Mouse (Mus musculus): ENCODE measurements around the gene Hirip3. TPM values are rescaled to one million over a fixed set of nuclear protein-coding genes. Genes with fewer than 3 reads are reported as not detected.
"Not testable (repeated sequence)": the region's sequence is repeated elsewhere in the genome, so short reads cannot be mapped to it uniquely, and the experiment has no call there.

Hirip3 gene
- total RNA-seq, 2 experiments from 2014 or later, result 65.9 to 171 TPM

- ATAC-seq (replicated peaks; ENCODE audit: poor library complexity, severe bottlenecking), result peak; percentile 92
Observed at GRCm38 (mm10) chr7:126898102-126898990, 36.6 kb downstream of the Hirip3 start.

- not testable (repeated sequence) for ATAC-seq (replicated peaks; ENCODE audit: poor library complexity, severe bottlenecking)
Observed at GRCm38 (mm10) chr7:126899781-126900180, 38.0 kb downstream of the Hirip3 start.

GRCm38 (mm10) chr7:126905590-126905989 lies 43.8 kb downstream of the Hirip3 start:
- no peak; the same call in 1 of the 2 replicates for ATAC-seq (replicated peaks; ENCODE audit: poor library complexity, severe bottlenecking)

- peak; percentile 62 for ATAC-seq (replicated peaks; ENCODE audit: poor library complexity, severe bottlenecking)
Observed at GRCm38 (mm10) chr7:126914844-126915243, 53.1 kb downstream of the Hirip3 start.

Other genes with a start within 250 kb of the Hirip3 start
Only the 30 nearest of the 31 such genes appear.
- 129 and 133 TPM in 2 replicates for gene Sgf29, start 212.7 kb upstream of the Hirip3 start, total RNA-seq (2014; fragmentation: Nextera tagmentation)
- gene Sgf29, start 212.7 kb upstream of the Hirip3 start, total RNA-seq (2017), result 53.3 and 79.1 TPM in 2 replicates
- 0.85 TPM in 1 of 2 replicates, not detected in the other for gene Sult1a1, start 185.5 kb upstream of the Hirip3 start, total RNA-seq (2014; fragmentation: Nextera tagmentation)
- 0.56 and 1.6 TPM in 2 replicates for gene Sult1a1, start 185.5 kb upstream of the Hirip3 start, total RNA-seq (2017)
- gene Bola2, start 166.6 kb upstream of the Hirip3 start, total RNA-seq (2014; fragmentation: Nextera tagmentation), result 151 and 195 TPM in 2 replicates
- 135 and 158 TPM in 2 replicates for gene Bola2, start 166.6 kb upstream of the Hirip3 start, total RNA-seq (2017)
- gene Slx1b, start 166.2 kb upstream of the Hirip3 start, total RNA-seq (2014; fragmentation: Nextera tagmentation), result 9.3 and 13.3 TPM in 2 replicates
- gene Slx1b, start 166.2 kb upstream of the Hirip3 start, total RNA-seq (2017), result 5.4 and 6.3 TPM in 2 replicates
- gene Coro1a, start 154.2 kb upstream of the Hirip3 start, total RNA-seq (2014; fragmentation: Nextera tagmentation), result 497 and 510 TPM in 2 replicates
- gene Coro1a, start 154.2 kb upstream of the Hirip3 start, total RNA-seq (2017), result 409 and 441 TPM in 2 replicates
- 90.7 and 111 TPM in 2 replicates for gene Mapk3, start 102.4 kb upstream of the Hirip3 start, total RNA-seq (2014; fragmentation: Nextera tagmentation)
- gene Mapk3, start 102.4 kb upstream of the Hirip3 start, total RNA-seq (2017), result 52.5 and 53.0 TPM in 2 replicates
- 13.0 and 27.7 TPM in 2 replicates for gene Gdpd3, start 95.6 kb upstream of the Hirip3 start, total RNA-seq (2014; fragmentation: Nextera tagmentation)
- gene Gdpd3, start 95.6 kb upstream of the Hirip3 start, total RNA-seq (2017), result 3.6 and 11.3 TPM in 2 replicates
- gene Ypel3, start 85.0 kb upstream of the Hirip3 start, total RNA-seq (2014; fragmentation: Nextera tagmentation), result 29.6 and 42.6 TPM in 2 replicates
- gene Ypel3, start 85.0 kb upstream of the Hirip3 start, total RNA-seq (2017), result 16.2 and 17.4 TPM in 2 replicates
- 0.58 TPM in 1 of 2 replicates, not detected in the other for gene Tbx6, start 80.5 kb upstream of the Hirip3 start, total RNA-seq (2014; fragmentation: Nextera tagmentation)
- gene Tbx6, start 80.5 kb upstream of the Hirip3 start, total RNA-seq (2017), result not detected in 2 replicates
- gene Ppp4c, start 69.5 kb upstream of the Hirip3 start, total RNA-seq (2014; fragmentation: Nextera tagmentation), result 160 and 219 TPM in 2 replicates
- gene Ppp4c, start 69.5 kb upstream of the Hirip3 start, total RNA-seq (2017), result 131 and 137 TPM in 2 replicates
- not detected in 2 replicates for gene Fam57b, start 64.3 kb upstream of the Hirip3 start, total RNA-seq (2014; fragmentation: Nextera tagmentation)
- not detected in 2 replicates for gene Fam57b, start 64.3 kb upstream of the Hirip3 start, total RNA-seq (2017)
- not detected in 2 replicates for gene 4930451I11Rik, start 30.3 kb upstream of the Hirip3 start, total RNA-seq (2014; fragmentation: Nextera tagmentation)
- gene 4930451I11Rik, start 30.3 kb upstream of the Hirip3 start, total RNA-seq (2017), result not detected in 2 replicates
- gene Doc2a, start 14.6 kb upstream of the Hirip3 start, total RNA-seq (2014; fragmentation: Nextera tagmentation), result not detected in 2 replicates
- gene Doc2a, start 14.6 kb upstream of the Hirip3 start, total RNA-seq (2017), result 0.15 TPM in 1 of 2 replicates, not detected in the other
- gene Ino80e, start 405 bp downstream of the Hirip3 start, total RNA-seq (2014; fragmentation: Nextera tagmentation), result 89.0 and 100 TPM in 2 replicates
- 23.4 and 35.3 TPM in 2 replicates for gene Ino80e, start 405 bp downstream of the Hirip3 start, total RNA-seq (2017)
- gene Taok2, start 22.7 kb downstream of the Hirip3 start, total RNA-seq (2014; fragmentation: Nextera tagmentation), result 28.0 and 45.8 TPM in 2 replicates
- gene Taok2, start 22.7 kb downstream of the Hirip3 start, total RNA-seq (2017), result 29.9 and 35.6 TPM in 2 replicates
- gene Tmem219, start 60.9 kb downstream of the Hirip3 start, total RNA-seq (2014; fragmentation: Nextera tagmentation), result 27.9 and 31.9 TPM in 2 replicates
- 20.0 and 26.5 TPM in 2 replicates for gene Tmem219, start 60.9 kb downstream of the Hirip3 start, total RNA-seq (2017)
- gene Kctd13, start 66.9 kb downstream of the Hirip3 start, total RNA-seq (2014; fragmentation: Nextera tagmentation), result 12.4 and 23.1 TPM in 2 replicates
- gene Kctd13, start 66.9 kb downstream of the Hirip3 start, total RNA-seq (2017), result 9.7 and 10.3 TPM in 2 replicates
- not detected in 2 replicates for gene Asphd1, start 87.6 kb downstream of the Hirip3 start, total RNA-seq (2014; fragmentation: Nextera tagmentation)
- not detected in 2 replicates for gene Asphd1, start 87.6 kb downstream of the Hirip3 start, total RNA-seq (2017)
- gene Sez6l2, start 88.6 kb downstream of the Hirip3 start, total RNA-seq (2014; fragmentation: Nextera tagmentation), result 3.4 and 6.4 TPM in 2 replicates
- gene Sez6l2, start 88.6 kb downstream of the Hirip3 start, total RNA-seq (2017), result 0.46 and 1.4 TPM in 2 replicates
- gene Cdipt, start 113.9 kb downstream of the Hirip3 start, total RNA-seq (2014; fragmentation: Nextera tagmentation), result 72.3 and 78.9 TPM in 2 replicates
- gene Cdipt, start 113.9 kb downstream of the Hirip3 start, total RNA-seq (2017), result 38.2 and 63.1 TPM in 2 replicates
- 1.1 and 2.7 TPM in 2 replicates for gene Cdiptos, start 114.1 kb downstream of the Hirip3 start, total RNA-seq (2014; fragmentation: Nextera tagmentation)
- 0.26 and 1.1 TPM in 2 replicates for gene Cdiptos, start 114.1 kb downstream of the Hirip3 start, total RNA-seq (2017)
- 9.8 and 13.1 TPM in 2 replicates for gene Mvp, start 152.6 kb downstream of the Hirip3 start, total RNA-seq (2014; fragmentation: Nextera tagmentation)
- gene Mvp, start 152.6 kb downstream of the Hirip3 start, total RNA-seq (2017), result 17.7 and 22.1 TPM in 2 replicates
- not detected in 2 replicates for gene Pagr1b, start 154.5 kb downstream of the Hirip3 start, total RNA-seq (2014; fragmentation: Nextera tagmentation)
- 10.5 TPM in 1 of 2 replicates, not detected in the other for gene Pagr1b, start 154.5 kb downstream of the Hirip3 start, total RNA-seq (2017)
- gene Pagr1a, start 155.4 kb downstream of the Hirip3 start, total RNA-seq (2014; fragmentation: Nextera tagmentation), result 17.5 and 50.8 TPM in 2 replicates
- gene Pagr1a, start 155.4 kb downstream of the Hirip3 start, total RNA-seq (2017), result 3.4 and 27.2 TPM in 2 replicates
- 2.3 and 28.3 TPM in 2 replicates for gene Gm42742, start 159.1 kb downstream of the Hirip3 start, total RNA-seq (2014; fragmentation: Nextera tagmentation)
- gene Gm42742, start 159.1 kb downstream of the Hirip3 start, total RNA-seq (2017), result 32.7 and 35.4 TPM in 2 replicates
- gene Prrt2, start 159.2 kb downstream of the Hirip3 start, total RNA-seq (2014; fragmentation: Nextera tagmentation), result 1.8 and 6.9 TPM in 2 replicates
- 0.43 and 1.6 TPM in 2 replicates for gene Prrt2, start 159.2 kb downstream of the Hirip3 start, total RNA-seq (2017)
- 143 and 169 TPM in 2 replicates for gene Maz, start 165.1 kb downstream of the Hirip3 start, total RNA-seq (2014; fragmentation: Nextera tagmentation)
- gene Maz, start 165.1 kb downstream of the Hirip3 start, total RNA-seq (2017), result 52.5 and 77.5 TPM in 2 replicates
- gene Kif22, start 180.5 kb downstream of the Hirip3 start, total RNA-seq (2014; fragmentation: Nextera tagmentation), result 26.2 and 29.2 TPM in 2 replicates
- 65.0 and 67.4 TPM in 2 replicates for gene Kif22, start 180.5 kb downstream of the Hirip3 start, total RNA-seq (2017)
- not detected in 2 replicates for gene Zg16, start 225.4 kb downstream of the Hirip3 start, total RNA-seq (2014; fragmentation: Nextera tagmentation)
- 1.6 and 2.5 TPM in 2 replicates for gene Zg16, start 225.4 kb downstream of the Hirip3 start, total RNA-seq (2017)
- 19.3 and 22.1 TPM in 2 replicates for gene AI467606, start 229.4 kb downstream of the Hirip3 start, total RNA-seq (2014; fragmentation: Nextera tagmentation)
- gene AI467606, start 229.4 kb downstream of the Hirip3 start, total RNA-seq (2017), result 23.5 and 25.9 TPM in 2 replicates

All from granulocyte monocyte progenitor cell, adult 5-6 weeks (primary cell).